10 mouse cellular contexts compared by ENCODE assay signal in genomic region chr10:117916280-117916679, GRCm38 (mm10).
DNase-seq lines count a peak whose midpoint lies in the region; ATAC-seq lines count a peak whose summit lies in the region.
"Had no signal": no experiment of that assay in that cellular context is flagged by ENCODE, and none has a peak within 500 bp of the region (broad histone marks: within the 10 kb centered on the region; RNA-seq: fewer than 3 reads in every experiment).

No protein-coding gene starts in this region.

- 0 out of 2 replicates have a peak, but pooled peaks cover 2% of the 10 kb centered on the region for H3K9me3 ChIP-seq in heart, embryonic 12.5 days (replicated peaks)
- H3K9me3 ChIP-seq in liver, embryonic 16.5 days (replicated peaks; ENCODE audit: control insufficient read depth, low read length), result no peaks in the 10 kb centered on the region
- no peaks in the 10 kb centered on the region for H3K9me3 ChIP-seq in forebrain, embryonic 16.5 days (ENCODE audit: control insufficient read depth, low read length)
- H3K9me3 ChIP-seq: limb, embryonic 15.5 days had no signal

- no peak overlapping the region for H3K27ac ChIP-seq in heart, embryonic 12.5 days (ENCODE audit: poor library complexity, severe bottlenecking)
- H3K27ac ChIP-seq in liver, embryonic 16.5 days (ENCODE audit: low read length), result no peak overlapping the region
- no peak overlapping the region for H3K27ac ChIP-seq in forebrain, embryonic 16.5 days (ENCODE audit: low read length)
- H3K27ac ChIP-seq: limb, embryonic 15.5 days had no signal

- H3K4me2 ChIP-seq in heart, embryonic 12.5 days, result no peak overlapping the region
- no peak overlapping the region for H3K4me2 ChIP-seq in liver, embryonic 16.5 days (ENCODE audit: low read depth, low read length)
- H3K4me2 ChIP-seq in forebrain, embryonic 16.5 days (ENCODE audit: low read length), result no peak overlapping the region
- H3K4me2 ChIP-seq: limb, embryonic 15.5 days had no signal

- ATAC-seq in heart, embryonic 12.5 days (ENCODE audit: insufficient number of reproducible peaks, low FRiP score), result peak; percentile 83
- peak; percentile 90 for ATAC-seq in liver, embryonic 16.5 days (ENCODE audit: low read depth)
- ATAC-seq in forebrain, embryonic 16.5 days, result no peak

- peaks cover 6% of the 10 kb centered on the region for H3K4me1 ChIP-seq in heart, embryonic 12.5 days (replicated peaks)
- H3K4me1 ChIP-seq in liver, embryonic 16.5 days (ENCODE audit: control insufficient read depth, low read depth, low read length), result no peaks in the 10 kb centered on the region; the same call in 1 of the 2 replicates
- no peaks in the 10 kb centered on the region for H3K4me1 ChIP-seq in forebrain, embryonic 16.5 days (replicated peaks; ENCODE audit: control insufficient read depth, insufficient read depth, low read length)
- H3K4me1 ChIP-seq: limb, embryonic 15.5 days had no signal

- intact Hi-C loops in heart, postnatal 36 days (cut with DNase I), result no loop called here

- H3K36me3 ChIP-seq in heart, embryonic 12.5 days, result no peaks in the 10 kb centered on the region
- H3K36me3 ChIP-seq in liver, embryonic 16.5 days (ENCODE audit: control insufficient read depth, insufficient read depth), result no peaks in the 10 kb centered on the region
- no peaks in the 10 kb centered on the region for H3K36me3 ChIP-seq in forebrain, embryonic 16.5 days (ENCODE audit: control insufficient read depth, insufficient read depth)
- H3K36me3 ChIP-seq: limb, embryonic 15.5 days had no signal

- no peak for DNase-seq in heart, postnatal 36 days
- DNase-seq in 416B (ENCODE audit: low read depth), result peak; percentile 97
- DNase-seq in R1 (ENCODE audit: low read depth, low spot score), result peak; percentile 80
- no peak for DNase-seq in kidney, adult 18-20 months
- DNase-seq in neural tube, embryonic 10.5 days (ENCODE audit: extremely low spot score, low spot score), result no peak
- DNase-seq: kidney, postnatal 10 days had no signal

- H3K9ac ChIP-seq in heart, embryonic 12.5 days, result no peak overlapping the region
- no peak overlapping the region for H3K9ac ChIP-seq in liver, embryonic 16.5 days (ENCODE audit: low read depth, low read length)
- H3K9ac ChIP-seq in forebrain, embryonic 16.5 days (replicated peaks; ENCODE audit: low read depth, low read length), result no peak overlapping the region
- H3K9ac ChIP-seq: limb, embryonic 15.5 days had no signal

- H3K27me3 ChIP-seq in heart, embryonic 12.5 days (replicated peaks), result no peaks in the 10 kb centered on the region
- H3K27me3 ChIP-seq in liver, embryonic 16.5 days (ENCODE audit: control insufficient read depth, insufficient read depth, low read depth, low read length), result no peaks in the 10 kb centered on the region
- H3K27me3 ChIP-seq in forebrain, embryonic 16.5 days (replicated peaks; ENCODE audit: control insufficient read depth, insufficient read depth, low read length), result no peaks in the 10 kb centered on the region
- H3K27me3 ChIP-seq: limb, embryonic 15.5 days had no signal

- 30% methylated on average over 7 of the region's 7 CpGs for WGBS in heart, embryonic 12.5 days
- WGBS in liver, embryonic 16.5 days (ENCODE audit: insufficient replicate concordance), result 23% methylated on average over 7 of the region's 7 CpGs
- 74% methylated on average over 7 of the region's 7 CpGs for WGBS in forebrain, embryonic 16.5 days

- H3K4me3 ChIP-seq in heart, embryonic 12.5 days, result no peak overlapping the region
- no peak overlapping the region for H3K4me3 ChIP-seq in liver, embryonic 16.5 days (ENCODE audit: low read depth, low read length)
- no peak overlapping the region for H3K4me3 ChIP-seq in forebrain, embryonic 16.5 days (replicated peaks; ENCODE audit: low read length)
- H3K4me3 ChIP-seq: limb, embryonic 15.5 days had no signal

Comparison
In these comparisons a context has a peak if more than half of its experiments do, and no peak if none do; other contexts are left out.
1. DNase-seq: peak in 416B (single experiment) and R1 (single experiment); none in heart, postnatal 36 days (0 of 2), kidney, adult 18-20 months (single experiment) and neural tube, embryonic 10.5 days (single experiment).